Mouse (Mus musculus) embryonic fibroblast, embryonic 13.5 days (primary cell): ENCODE measurements around the gene Klhl26. TPM values are rescaled to one million over a fixed set of nuclear protein-coding genes. Genes with fewer than 3 reads are reported as not detected.

Experiments used
- H3K27ac ChIP-seq: 2 replicates; pipeline ENCODE4 v1.5.1; 2012; ENCODE audit warnings: low read length, control low read depth, inconsistent platforms; ENCODE audit not compliant: insufficient read depth
- H3K4me1 ChIP-seq: 2 replicates; pipeline ENCODE4 v1.6.1; 2011; ENCODE audit warnings: low read length; ENCODE audit not compliant: control insufficient read depth, insufficient read depth
- H3K4me3 ChIP-seq: 2 replicates; pipeline ENCODE4 v1.5.1; 2011; ENCODE audit warnings: mild to moderate bottlenecking, control low read depth, low read length; ENCODE audit not compliant: insufficient read depth
- CTCF ChIP-seq: IDR thresholded peaks from 2 replicates; pipeline ENCODE4 v1.5.1; 2011; ENCODE audit warnings: mild to moderate bottlenecking, control low read depth, low read length, moderate library complexity, borderline replicate concordance; ENCODE audit not compliant: insufficient read depth
- POLR2A ChIP-seq: IDR thresholded peaks from 2 replicates; pipeline ENCODE4 v1.6.1; 2011; ENCODE audit warnings: low read depth, mild to moderate bottlenecking, control low read depth, low read length, moderate library complexity
- polyA plus RNA-seq: library from polyadenylated mRNA; stranded (reverse); fragments of >200 nt; gene quantifications from 2 replicates; pipeline ENCODE4 v1.2.4, GENCODE M21; 2011; ENCODE audit warnings: low read depth; ENCODE audit not compliant: missing spikeins, insufficient read length

Klhl26 gene
- polyA plus RNA-seq, 1 experiment: 21.4 TPM

DNA sequence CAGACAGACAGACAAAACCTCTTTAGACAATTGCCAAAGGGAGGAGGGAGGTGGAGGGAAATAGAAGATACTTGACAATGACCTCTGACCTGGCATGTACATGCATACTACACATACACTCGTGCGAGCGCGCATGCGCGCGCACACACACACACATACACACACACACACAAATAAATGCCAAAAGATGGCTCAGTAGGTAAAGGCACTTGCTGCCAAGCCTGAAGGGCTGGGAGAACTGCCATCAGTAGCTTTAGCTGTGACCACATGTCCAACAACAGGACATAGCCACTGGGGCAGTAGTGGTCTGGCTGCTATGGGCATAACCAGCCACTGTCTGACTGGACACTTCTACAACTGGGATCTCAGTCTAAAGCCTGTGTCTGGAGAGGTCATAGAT lies 4.9 kb downstream of the Klhl26 start:
- Histone ChIP-seq H3K4me3 (no peak overlapping the region), H3K4me1 (peaks cover 13% of the 10 kb centered on the region), H3K27ac (no peak overlapping the region)
- TF ChIP-seq CTCF (no peak), POLR2A (no peak)

DNA sequence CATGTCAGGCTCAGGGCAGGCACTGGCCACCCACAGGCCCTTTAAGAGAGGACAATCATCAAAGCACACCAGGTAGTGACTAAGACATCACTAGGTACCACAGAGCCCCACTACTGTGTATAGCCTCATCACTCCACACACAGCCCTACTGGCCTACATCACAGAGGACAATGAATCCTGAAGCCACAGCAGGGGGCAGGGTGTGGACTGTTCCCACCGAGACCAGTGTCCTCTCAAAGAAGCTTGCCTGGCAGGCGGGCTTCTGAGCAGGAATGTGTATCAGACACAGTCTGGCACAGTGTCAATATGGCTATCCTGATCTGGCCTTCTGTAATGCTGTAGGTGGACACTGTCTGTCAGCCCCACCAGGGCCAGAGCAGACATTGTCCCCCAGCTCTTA lies 6.8 kb downstream of the Klhl26 start:
- no peak for TF ChIP-seq POLR2A
- TF ChIP-seq CTCF: no peak
- H3K4me1 ChIP-seq: peaks cover 13% of the 10 kb centered on the region
- H3K4me3 ChIP-seq: no peak overlapping the region
- no peak overlapping the region for H3K27ac ChIP-seq

DNA sequence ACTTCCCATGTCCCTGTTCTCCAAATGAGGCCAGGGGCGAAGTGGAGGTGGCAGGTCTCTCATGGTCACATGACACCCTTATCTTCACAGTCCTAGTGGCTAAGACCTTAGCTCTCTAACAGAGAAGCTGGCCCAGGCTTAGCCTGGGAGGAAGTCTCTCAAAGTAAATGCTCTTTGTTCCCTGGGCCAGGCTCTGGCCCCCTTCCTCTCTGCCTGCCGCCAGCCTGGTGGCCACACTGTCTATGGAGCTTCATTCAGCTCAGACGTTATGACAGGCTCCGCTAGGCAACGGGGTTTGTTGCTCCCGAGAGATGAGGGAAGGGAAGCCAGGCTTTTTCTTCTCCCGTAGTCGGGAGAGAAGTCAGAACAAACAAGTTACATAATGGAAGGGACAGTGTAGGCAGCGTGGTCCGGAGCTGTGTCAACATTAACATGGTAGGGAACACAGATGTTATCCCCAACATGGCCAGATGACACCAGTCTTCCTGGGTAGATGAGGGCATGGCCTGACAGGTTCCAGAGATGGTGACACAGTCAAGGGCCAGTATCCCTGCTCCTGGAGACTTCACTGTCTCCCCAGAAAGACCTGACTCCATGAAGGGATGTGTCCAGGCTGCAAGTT lies 7.4 kb downstream of the Klhl26 start:
- Histone ChIP-seq H3K27ac (no peak overlapping the region), H3K4me1 (peaks cover 13% of the 10 kb centered on the region), H3K4me3 (no peak overlapping the region)
- TF ChIP-seq CTCF: no peak
- TF ChIP-seq POLR2A: no peak

DNA sequence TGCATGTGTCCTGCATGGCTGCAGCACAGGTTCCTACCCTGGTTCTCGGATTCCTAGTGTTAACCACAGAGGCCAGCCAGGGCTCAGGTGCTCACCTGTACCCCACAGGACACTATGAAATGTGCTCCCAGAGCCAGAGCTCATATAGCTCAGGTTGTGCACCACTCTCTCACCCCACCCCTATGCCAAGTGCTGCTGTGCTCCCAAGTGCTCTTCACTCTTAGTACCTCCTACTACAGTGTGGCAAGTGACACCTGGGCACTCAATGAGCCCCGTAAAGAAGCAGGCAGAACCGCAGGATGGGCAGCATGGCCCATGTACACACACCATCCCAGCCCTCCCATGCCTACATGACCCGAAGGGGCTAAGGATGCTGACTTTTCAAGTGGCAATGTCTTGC lies 8.0 kb downstream of the Klhl26 start:
- no peak overlapping the region for H3K4me3 ChIP-seq
- H3K4me1 ChIP-seq: peaks cover 13% of the 10 kb centered on the region
- TF ChIP-seq POLR2A (no peak), CTCF (no peak)
- H3K27ac ChIP-seq: no peak overlapping the region

DNA sequence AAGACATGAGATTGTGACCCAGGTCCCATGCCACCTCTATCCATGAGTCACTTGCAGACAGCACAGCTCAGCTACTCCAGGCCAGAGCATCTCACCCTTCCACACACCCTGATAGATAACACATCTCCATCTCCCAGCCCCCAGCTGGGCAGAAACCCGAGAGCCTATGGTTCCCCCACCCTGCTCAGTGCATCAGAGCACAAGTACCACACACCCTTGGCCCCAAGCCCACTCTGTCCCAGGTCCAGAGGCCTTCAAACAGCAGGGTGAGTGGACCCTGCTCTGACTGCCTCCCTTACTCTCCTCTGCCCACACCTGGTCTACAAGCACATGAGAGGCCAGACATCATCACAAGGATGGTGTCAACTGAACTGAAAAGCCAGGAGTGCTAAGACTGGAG lies 8.9 kb downstream of the Klhl26 start:
- H3K4me1 ChIP-seq: peaks cover 13% of the 10 kb centered on the region
- H3K27ac ChIP-seq: no peak overlapping the region
- TF ChIP-seq POLR2A (no peak), CTCF (no peak)
- H3K4me3 ChIP-seq: no peak overlapping the region

DNA sequence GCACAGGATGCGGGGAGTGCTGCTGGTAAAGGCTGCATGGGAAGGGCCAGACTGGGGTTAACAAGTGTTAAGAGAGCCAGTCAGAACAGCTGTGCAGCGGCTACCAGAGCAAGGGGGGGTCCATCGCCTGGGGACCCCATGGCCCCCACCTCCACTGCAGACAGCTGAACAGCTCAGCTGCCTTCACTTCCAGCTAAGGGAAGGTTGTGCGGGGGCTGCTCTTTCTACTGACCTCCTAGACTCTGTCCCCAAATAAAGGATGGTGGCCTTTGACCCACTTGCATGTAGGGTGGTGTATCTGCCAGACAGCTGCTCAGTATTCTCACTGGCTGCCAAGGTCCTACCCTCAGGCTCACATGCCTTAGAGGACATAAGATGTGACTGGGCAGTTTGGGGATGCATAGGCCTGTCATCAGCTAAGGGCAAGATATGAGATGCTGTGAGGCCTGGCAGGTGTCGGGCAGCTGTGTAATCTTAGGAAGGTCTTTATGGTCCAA lies 9.5 kb downstream of the Klhl26 start:
- TF ChIP-seq CTCF (no peak), POLR2A (no peak)
- no peak overlapping the region for H3K4me3 ChIP-seq
- peaks cover 16% of the 10 kb centered on the region for H3K4me1 ChIP-seq
- H3K27ac ChIP-seq: no peak overlapping the region

DNA sequence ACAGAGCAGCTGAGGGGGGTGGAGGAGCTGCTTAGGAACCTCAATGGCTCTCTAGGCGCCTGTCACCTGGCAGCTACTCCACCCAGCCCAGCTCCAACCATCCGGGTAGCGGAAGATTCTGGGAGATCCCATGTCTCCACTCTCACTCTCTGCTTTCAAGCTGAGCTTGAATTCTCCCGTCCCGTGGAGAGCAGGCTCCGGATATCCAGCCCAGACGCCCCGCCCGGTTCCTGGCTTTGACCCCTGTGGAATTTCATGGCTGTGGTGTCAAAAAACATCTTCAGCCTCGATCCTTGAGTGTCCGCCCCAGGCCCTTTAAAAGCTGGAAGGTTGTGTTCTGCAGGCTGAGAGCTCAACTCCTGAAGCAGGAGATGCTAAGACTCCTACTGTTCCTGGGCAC lies 10.0 kb downstream of the Klhl26 start:
- H3K27ac ChIP-seq: 0 out of 2 replicates have a peak overlapping the region, but pooled peaks have one; percentile 4
- no peak for TF ChIP-seq POLR2A
- no peak for TF ChIP-seq CTCF

DNA sequence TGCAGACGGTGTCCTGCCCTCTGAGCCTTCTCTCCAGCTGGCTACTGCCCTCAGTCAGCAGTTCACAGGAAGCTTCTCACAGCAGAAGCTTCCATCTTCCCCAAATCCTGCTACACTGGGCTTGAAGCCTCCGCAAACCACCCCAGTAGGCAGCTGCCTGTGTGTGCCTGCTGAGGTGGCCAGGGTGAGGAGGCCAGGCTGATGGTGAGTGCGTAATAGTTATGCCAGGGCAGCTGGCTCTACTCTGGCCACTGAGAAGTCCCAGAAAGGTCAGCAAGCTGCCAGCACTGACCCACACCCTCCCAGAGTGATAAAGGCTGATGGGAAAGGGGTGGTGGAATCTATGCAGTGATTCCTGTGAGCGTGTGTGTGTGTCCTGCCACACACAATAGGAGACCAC lies 10.5 kb downstream of the Klhl26 start:
- TF ChIP-seq POLR2A (no peak), CTCF (no peak)
- H3K27ac ChIP-seq: 0 out of 2 replicates have a peak overlapping the region, but pooled peaks have one; percentile 4

More for the DNA sequence above, 10.0 kb downstream of the Klhl26 start:
- Histone ChIP-seq H3K4me1 (peaks cover 21% of the 10 kb centered on the region), H3K4me3 (no peak overlapping the region)

DNA sequence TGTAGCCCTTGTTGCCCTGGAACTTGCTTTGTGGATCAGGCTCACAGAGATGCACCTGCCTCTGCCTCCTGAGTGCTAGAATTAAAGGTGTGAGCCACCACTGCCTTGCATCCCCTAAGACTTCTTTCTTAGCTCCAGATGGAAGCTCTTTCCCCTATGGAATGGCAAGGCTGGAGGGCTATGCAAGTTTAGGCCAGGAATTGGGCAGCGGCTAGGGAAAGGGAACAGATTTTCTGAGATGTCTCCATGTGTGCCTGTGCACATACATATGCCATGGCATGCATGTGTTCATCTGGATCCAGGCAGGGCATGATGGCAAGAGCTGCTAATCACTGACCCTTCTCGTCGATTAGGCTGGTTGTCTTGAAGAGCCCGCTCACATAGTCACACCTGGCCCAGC lies 11.1 kb downstream of the Klhl26 start:
- no peak overlapping the region for H3K4me3 ChIP-seq
- peaks cover 27% of the 10 kb centered on the region for H3K4me1 ChIP-seq
- no peak overlapping the region for H3K27ac ChIP-seq
- TF ChIP-seq POLR2A (no peak), CTCF (no peak)

More for the DNA sequence above, 10.5 kb downstream of the Klhl26 start:
- Histone ChIP-seq H3K4me3 (no peak overlapping the region), H3K4me1 (peaks cover 24% of the 10 kb centered on the region)

DNA sequence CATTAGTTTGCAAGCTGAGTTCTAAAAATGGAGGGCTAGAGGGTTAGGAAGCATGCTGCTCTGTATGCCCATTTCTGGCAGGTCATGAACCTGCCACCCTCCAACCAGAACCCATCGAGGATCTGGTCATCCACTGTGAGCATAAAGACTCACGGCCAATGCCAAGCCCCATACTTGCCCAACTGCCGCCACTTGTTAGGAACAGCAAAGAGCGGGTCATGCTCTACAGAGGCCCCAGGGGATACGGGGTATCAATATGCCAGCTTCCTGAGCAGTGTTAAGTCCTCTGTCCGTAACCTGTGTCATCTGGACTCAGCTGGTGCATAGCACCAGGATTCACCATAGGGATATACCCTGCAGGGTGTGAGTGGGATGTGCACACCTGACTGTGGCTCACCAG lies 12.6 kb downstream of the Klhl26 start:
- TF ChIP-seq POLR2A (no peak), CTCF (no peak)
- peaks cover 28% of the 10 kb centered on the region; the same call in 1 of the 2 replicates for H3K4me1 ChIP-seq

DNA sequence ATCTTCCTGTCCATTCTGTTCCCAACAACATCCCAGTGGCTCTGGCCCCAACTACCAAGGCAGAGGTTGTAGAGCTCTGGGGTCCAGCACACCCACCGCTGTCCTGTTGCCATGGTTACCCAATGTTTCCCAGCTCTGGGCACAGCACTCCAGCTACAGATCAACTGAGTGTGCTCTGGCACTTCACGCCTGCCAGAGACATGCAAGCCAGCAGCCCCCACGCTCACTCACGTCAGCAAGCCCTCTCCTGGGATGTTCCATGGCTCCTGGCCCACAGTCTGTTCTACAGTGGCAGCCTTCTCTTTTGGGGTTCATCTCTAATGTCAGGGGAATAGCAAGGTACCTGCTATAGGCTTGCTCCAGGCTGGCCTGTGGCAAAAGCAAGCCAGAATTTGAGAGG lies 13.5 kb downstream of the Klhl26 start:
- Histone ChIP-seq H3K27ac (peak overlapping the region; percentile 43; the same call in 1 of the 2 replicates), H3K4me3 (no peak overlapping the region), H3K4me1 (peaks cover 28% of the 10 kb centered on the region; the same call in 1 of the 2 replicates)
- TF ChIP-seq CTCF (no peak), POLR2A (no peak)

More for the DNA sequence above, 12.6 kb downstream of the Klhl26 start:
- Histone ChIP-seq H3K27ac (peak overlapping the region; percentile 19; the same call in 1 of the 2 replicates), H3K4me3 (no peak overlapping the region)
